Mouse (Mus musculus) megakaryocyte, embryonic 14.5 days (primary cell): ENCODE data around the gene Gm21885.

ENCODE experiments used
- FLI1 ChIP-seq: IDR thresholded peaks from 2 replicates; pipeline ENCODE4 v1.6.1; 2012; ENCODE audit warnings: low read length, inconsistent platforms, mixed read lengths
- GATA1 ChIP-seq: IDR thresholded peaks from 3 replicates; pipeline ENCODE4 v1.6.1; 2012; ENCODE audit warnings: mixed read lengths, low read length, inconsistent platforms, borderline replicate concordance

DNA sequence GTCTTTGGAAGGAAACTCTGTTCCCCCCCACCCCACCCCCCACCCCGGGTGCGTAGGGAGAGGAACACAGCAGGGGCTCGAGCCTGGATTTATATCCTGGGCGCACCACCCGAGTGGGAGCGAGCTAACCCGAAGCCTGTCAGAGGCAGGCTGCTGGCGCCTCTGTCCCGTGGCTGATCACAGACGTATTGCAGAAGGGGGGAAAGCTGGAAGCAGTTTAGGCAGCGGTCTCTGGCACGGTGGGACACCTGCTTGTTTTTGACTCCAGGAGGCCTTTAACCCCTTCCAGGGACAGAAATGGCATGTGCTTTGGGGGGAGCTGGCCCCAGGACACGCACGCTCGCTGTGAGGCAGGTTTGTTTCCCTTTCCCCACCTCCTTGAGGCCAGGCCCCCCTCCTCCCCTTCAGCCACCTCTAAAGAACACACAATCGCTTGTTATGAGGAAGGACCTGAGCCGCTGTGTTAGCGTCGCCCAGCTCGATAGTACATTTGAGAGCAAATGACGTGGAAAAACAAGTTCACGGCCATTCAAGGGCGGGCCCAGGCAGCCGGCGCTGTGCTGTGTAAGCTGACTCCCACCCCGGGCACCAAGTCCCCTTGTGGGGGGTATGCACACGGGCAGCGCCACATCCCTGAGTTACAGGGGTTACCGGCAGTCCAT lies 38.8 kb upstream of the Gm21885 start:
- TF ChIP-seq GATA1 = no peak
- no peak for TF ChIP-seq FLI1
